Mouse (Mus musculus) c-Kit-positive CD71-negative TER-119-negative erythroid progenitor cells, embryonic 14.5 days (primary cell): ENCODE data around the gene Grsf1.

Source experiments
- DNase-seq: peaks from one replicate; pipeline ENCODE4 v3.0.0-alpha.2; 2013; ENCODE audit warnings: low read depth

The Grsf1 gene

DNA sequence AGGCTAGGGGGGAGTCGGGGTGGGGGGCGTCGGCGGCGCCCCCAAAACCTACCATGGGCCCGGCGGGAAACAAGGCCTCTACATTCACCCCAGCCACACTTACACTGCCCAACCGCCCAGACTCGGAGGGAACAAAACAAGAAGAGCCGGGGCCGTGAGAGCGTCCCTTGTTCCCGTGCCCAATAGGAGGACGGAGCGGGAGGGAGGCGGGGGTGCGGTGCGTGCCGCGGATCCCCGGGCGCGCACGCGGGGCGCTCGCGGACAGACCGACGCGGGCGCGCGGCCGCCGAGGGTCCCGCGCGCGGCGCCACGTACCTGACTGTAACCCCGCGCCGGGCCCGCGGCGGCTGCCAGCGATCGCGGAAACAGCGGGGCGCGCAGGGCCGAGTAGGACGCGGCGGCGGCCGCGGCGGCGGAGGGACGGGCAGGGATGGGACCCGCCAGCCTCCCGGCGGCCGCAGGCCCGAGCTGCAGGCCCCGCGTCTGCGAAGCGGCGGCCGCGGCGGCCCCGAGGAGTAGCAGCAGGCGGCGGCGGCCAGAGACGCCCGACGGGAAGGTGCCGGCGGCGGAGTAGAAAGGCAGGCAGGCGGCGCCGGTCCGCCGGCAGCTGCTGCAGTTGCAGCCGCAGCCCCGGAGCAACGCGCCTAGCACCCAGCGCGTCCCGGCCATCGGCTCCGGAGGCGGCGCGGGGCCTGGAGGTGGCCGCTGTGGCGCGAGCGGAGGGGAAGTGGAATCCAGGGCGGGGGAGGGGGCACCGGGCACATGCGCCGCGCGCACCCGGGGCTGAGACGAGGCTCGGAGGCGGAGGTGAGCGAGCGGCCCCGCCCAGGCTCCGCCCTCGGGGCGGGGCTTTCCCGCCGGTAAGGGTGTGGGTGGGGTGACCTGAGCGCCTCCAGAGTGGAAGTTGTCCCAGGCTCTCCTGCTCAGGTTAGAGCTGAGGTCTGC lies at the start of gene Grsf1:
Grsf1 (minus strand) TSS at position 729 of the 945 bp plus-strand sequence.
- peak; percentile 72 for DNase-seq

- DNase-seq = peak; percentile 53
These were observed 48.1 kb upstream of the Grsf1 start for GRCm38 (mm10) chr5:88724030-88724429.

DNA sequence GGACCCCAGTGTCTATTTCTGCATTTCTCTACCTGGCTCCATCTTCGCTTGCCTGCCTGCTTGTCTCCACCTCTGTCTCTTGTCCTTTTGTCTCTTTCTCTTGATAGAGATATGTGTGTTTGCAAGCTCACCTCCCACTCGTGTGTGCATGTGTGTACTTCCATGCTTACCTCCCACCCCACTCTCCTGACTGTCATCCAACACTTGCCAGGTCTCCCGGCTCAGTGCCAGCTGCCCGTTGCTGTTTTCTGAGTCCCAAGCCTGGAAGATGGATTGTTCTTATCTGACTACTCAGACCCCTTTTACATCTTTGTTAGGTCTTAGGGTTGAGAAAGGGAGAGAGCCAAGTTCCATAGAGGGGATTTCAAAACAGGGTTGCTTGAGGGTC lies 46.2 kb upstream of the Grsf1 start:
- DNase-seq = no peak

DNA sequence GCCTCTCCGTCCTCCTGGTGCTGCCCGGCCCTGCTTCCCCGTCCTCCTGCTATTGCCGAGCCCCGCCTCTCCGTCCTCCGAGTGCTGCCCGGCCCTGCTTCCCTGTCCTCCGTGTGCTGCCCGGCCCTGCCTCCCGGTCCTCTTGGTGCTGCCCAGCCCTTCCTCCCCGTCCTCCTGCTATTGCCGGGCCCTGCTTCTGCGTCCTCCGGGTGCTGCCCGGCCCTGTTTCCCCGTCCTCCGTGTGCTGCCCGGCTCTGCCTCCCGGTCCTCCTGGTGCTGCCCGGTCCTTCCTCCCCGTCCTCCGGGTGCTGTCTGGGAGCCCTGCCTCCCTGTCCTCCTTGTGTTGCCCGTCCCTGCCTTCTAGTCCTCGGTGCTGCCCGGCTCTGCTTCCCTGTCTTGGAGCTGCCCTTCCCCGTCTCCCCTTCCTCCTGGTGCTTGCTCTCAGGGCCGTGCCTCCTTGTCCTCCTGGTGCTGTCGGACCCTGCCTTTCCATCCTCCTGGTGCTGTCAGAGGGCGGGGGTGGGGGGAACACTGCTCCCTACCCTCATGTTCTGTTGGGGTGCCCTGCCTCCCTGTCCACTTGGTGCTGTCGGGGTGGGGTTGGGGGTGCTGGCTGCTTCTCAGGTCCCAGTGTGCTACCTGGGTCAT lies 45.7 kb upstream of the Grsf1 start:
- no peak for DNase-seq

DNA sequence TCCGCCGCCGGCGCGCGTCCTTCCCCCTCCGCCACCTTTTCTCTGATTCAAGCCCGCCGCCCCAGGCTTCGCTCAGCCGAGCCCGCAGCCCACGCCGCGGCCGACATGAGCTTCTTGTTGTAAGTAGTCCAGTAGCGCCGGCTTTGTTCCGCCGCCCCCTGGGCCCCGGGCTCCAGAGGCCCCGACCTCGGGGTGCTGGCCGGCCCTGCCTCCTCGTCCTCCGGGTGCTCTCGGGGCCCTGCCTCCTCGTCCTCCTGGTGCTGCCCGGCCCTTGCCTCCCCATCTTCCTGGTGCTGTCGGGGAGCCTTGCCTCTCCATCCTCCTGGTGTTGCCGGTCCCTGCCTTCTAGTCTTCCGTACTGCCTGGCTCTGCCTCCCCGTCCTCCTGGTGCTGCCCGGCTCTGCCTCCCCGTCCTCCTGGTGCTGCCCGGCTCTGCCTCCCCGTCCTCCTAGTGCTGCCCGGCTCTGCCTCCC lies 45.1 kb upstream of the Grsf1 start:
- no peak for DNase-seq

DNA sequence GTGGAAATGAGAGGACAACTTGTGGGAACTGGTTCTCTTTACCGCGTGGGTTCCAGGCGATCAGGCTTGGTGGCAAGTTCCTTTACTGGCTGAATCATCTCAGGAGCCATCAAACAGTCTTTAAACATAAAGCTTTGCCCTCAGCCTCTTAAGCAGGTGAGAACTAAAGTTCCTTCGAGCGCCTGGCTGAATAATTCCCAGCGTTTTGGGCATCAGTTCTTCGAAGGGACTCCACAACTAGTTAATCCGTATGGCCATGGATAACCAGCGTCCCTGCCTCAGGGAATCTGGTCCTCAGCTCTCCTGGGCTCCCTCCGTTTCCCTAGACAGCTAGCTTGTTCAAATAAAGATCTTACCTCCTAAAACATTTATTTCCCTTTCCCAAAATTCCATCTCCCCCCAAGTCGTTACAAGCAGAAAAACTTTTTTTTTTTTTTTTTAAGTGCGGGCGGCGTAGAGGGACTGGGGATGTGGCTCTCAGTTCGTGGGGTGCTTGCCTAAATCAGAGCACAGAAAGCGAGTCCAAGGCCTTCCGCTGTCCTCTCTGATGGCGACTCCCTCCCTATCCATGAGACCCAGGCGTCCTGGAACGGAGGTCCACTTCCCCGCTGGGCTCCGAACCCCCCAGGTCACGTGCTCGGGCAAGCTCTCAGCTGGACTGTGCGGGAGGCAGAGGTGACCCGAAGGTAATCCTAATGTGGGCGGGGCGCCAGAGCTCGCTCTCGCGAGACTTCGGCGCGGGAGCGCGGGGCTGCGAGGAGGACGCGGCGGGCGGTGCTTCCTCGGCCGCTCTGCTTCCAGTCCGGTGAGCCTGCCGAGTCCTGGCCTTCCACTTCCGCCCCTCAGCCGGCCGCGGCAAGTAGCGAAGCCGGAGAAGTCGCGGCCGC lies 44.4 kb upstream of the Grsf1 start, which contains the start of gene Mob1b:
Mob1b (plus strand) TSS at position 740 of the 887 bp plus-strand sequence.
- DNase-seq = peak; percentile 81

DNA sequence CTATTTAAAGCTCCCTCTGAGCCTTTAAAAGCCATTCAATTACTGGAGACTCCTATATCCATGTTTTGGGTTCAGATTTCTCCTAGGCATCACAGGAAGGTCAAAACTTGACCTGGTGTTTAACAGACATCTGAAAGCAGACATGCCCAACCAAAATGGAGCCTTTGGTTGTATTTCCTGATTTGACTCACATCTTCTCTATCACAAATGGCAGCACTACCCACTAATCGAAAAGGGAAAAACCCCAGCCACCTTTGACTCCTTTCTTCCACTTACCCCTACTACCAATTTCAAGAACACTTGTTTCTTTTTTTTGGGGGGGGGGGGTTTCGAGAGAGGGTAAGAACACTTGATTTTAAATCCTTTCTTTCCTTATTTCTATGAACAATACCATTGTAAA lies 41.0 kb upstream of the Grsf1 start:
- DNase-seq = no peak

- no peak for DNase-seq
These were observed 36.4 kb upstream of the Grsf1 start for GRCm38 (mm10) chr5:88712328-88712727.

GRCm38 (mm10) chr5:88711618-88712224 lies 35.8 kb upstream of the Grsf1 start:
- no peak for DNase-seq

- DNase-seq = no peak
These were observed 35.2 kb upstream of the Grsf1 start for GRCm38 (mm10) chr5:88711128-88711527.

GRCm38 (mm10) chr5:88703551-88703950 lies 27.6 kb upstream of the Grsf1 start:
- DNase-seq = no peak

DNA sequence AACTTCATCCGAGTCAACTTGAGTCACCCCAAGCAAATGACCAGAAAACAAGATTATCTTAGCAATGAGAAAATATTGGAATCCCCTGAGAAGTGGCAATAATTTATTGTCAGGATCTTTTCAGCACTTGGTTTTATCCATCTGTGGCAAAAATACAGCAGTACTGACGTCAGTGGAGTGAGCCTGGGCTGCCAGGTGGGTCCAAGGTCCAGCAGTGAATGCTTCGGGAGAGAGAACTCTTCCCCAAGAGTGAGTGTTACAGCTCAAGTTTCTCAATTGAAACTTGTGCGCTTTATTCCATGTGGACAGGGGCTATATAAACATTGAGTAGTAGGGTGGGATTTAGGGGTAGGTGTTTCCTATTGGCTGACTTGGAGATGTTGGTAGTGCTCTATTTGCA lies 26.1 kb upstream of the Grsf1 start:
- DNase-seq = no peak

DNA sequence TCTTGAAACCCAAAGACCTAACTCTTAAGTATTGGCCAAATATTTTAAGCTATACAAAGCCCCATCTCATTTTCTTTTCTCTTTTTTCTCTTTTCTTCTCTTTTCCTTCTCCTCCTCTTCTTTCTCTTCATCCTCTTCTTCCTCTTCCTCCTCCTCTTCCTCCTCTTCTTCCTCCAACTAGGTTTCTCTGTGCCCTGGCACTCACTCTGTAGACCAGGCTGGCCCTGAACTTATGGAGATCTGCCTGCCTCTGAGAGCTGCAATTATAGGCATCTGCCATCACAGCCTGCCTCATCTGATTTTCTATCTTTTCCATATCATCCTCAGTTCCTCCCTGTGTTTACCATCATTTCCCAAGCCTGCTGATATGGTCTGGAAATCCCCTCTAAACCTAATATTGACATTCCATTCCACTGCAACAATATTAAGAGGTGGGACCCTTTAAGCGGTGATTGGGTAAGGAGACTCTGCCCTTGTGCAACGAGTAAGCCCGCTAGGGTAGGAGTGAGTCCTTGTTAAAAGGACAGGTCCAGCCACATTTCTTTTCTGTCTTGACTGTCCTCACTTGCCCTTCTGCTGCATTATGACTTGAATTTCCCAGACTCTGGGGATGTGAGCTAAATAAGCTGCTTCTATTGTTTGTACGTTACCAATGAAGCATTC lies 23.4 kb upstream of the Grsf1 start:
- no peak for DNase-seq

GRCm38 (mm10) chr5:88697291-88697690 lies 21.3 kb upstream of the Grsf1 start:
- no peak for DNase-seq

GRCm38 (mm10) chr5:88693057-88693456 lies 17.1 kb upstream of the Grsf1 start:
- no peak for DNase-seq

GRCm38 (mm10) chr5:88692586-88692985 lies 16.6 kb upstream of the Grsf1 start:
- no peak for DNase-seq

- no peak for DNase-seq
These were observed 15.6 kb upstream of the Grsf1 start for GRCm38 (mm10) chr5:88691506-88692095.

- DNase-seq = no peak
These were observed 14.9 kb upstream of the Grsf1 start for GRCm38 (mm10) chr5:88690681-88691505.

DNA sequence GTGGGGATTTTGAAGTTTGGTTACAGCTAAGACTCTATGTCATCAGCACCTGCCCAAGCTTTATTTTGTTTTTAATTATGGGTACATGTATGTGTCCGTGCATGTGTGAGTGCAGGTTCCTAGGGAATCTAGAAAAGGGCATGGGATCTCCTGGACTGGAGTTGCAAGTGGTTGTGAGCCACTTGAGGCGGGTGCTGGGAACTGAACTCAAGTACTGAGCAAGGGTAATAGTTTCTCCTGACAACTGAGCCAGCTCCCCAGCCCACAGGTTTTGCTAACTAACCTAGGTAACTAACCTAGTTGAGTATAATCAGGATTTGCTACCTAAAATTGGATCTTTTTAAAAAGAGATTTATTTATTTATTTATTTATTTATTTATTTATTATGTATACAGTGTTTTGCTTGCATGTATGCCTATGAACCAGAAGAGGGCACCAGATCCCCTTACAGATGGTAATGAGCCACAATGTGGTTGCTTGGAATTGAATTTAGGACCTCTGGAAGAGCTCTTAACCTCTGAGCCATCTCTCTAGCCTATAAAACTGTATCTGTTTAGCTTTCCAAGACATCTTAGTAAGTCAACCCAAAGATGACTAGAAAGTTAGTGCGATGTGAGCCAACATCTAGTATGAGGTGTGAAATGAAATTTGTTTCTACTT lies 13.4 kb upstream of the Grsf1 start:
- DNase-seq = no peak
